Mouse (Mus musculus) hindbrain, postnatal 0 days (tissue): ENCODE measurements at regions not wholly inside any gene's neighbourhood (a gene's known extent, or its start where the extent isn't known, plus 50 kb on each side); places are given as distances from the start of the nearest gene placed in this dataset.

Experiments used
- ATAC-seq: fragments of 200-750 bp; cut with Nextera tagmentation; 2 replicates; pipeline ENCODE4 v1.8.0; 2017; ENCODE audit warnings: mild to moderate bottlenecking, moderate TSS enrichment, moderate library complexity
- DNase-seq: peaks from one replicate; pipeline ENCODE4 v3.0.0-alpha.2; 2015; ENCODE audit warnings: low spot score
- H3K27ac ChIP-seq: fragments of 300-500 bp; sonication (generic); 2 replicates; pipeline ENCODE4 v1.5.1; 2014; ENCODE audit warnings: mild to moderate bottlenecking
- H3K27me3 ChIP-seq: fragments of 300-500 bp; sonication (generic); 2 replicates; pipeline ENCODE4 v1.6.1; 2014; ENCODE audit warnings: low read length, mixed read lengths; ENCODE audit not compliant: insufficient read depth
- H3K36me3 ChIP-seq: fragments of 300-500 bp; sonication (generic); 2 replicates; pipeline ENCODE4 v1.6.1; 2014; ENCODE audit warnings: low read length, mixed read lengths; ENCODE audit not compliant: insufficient read depth
- H3K4me1 ChIP-seq: fragments of 300-500 bp; sonication (generic); 2 replicates; pipeline ENCODE4 v1.6.1; 2014; ENCODE audit warnings: antibody characterized with exemption, low read length, mixed read lengths; ENCODE audit not compliant: insufficient read depth
- H3K4me2 ChIP-seq: fragments of 300-500 bp; sonication (generic); 2 replicates; pipeline ENCODE4 v1.6.1; 2014; ENCODE audit warnings: low read depth, mild to moderate bottlenecking, low read length, moderate library complexity, mixed read lengths
- H3K4me3 ChIP-seq: fragments of 300-500 bp; sonication (generic); 2 replicates; pipeline ENCODE4 v1.5.1; 2014; ENCODE audit warnings: low read length
- H3K9ac ChIP-seq: fragments of 300-500 bp; sonication (generic); replicated peaks from 2 replicates; pipeline ENCODE4 v1.6.1; 2014; ENCODE audit warnings: mild to moderate bottlenecking, low read length, moderate library complexity, mixed read lengths
- H3K9me3 ChIP-seq: fragments of 300-500 bp; sonication (generic); 2 replicates; pipeline ENCODE4 v1.6.1; 2016; ENCODE audit warnings: low read length, mixed read lengths
- CTCF ChIP-seq: IDR thresholded peaks from 2 replicates; pipeline ENCODE4 v1.5.1; 2016; ENCODE audit warnings: antibody characterized with exemption, control low read depth, low read depth
- WGBS: fragments of 180-500 bp; shearing (Covaris S2); extraction: QIAGEN DNeasy Blood & Tissue Kit; methylation state at CpG from one replicate; pipeline ENCODE4 v1.1.7; 2014; 5-methylcytosine and 5-hydroxymethylcytosine counted together

- no peak for TF ChIP-seq CTCF
- no peak overlapping the region for H3K27ac ChIP-seq
- ATAC-seq (no peak), DNase-seq (no peak)
- no peaks in the 10 kb centered on the region for H3K4me1 ChIP-seq
- H3K4me3 ChIP-seq = no peak overlapping the region
- no peak overlapping the region for H3K4me2 ChIP-seq
- no peaks in the 10 kb centered on the region for H3K36me3 ChIP-seq
- no peaks in the 10 kb centered on the region for H3K9me3 ChIP-seq
- WGBS = 72% methylated on average over 4 of the region's 4 CpGs
- H3K9ac ChIP-seq = no peak overlapping the region
- H3K27me3 ChIP-seq = no peaks in the 10 kb centered on the region
Observed at GRCm38 (mm10) chr15:72208076-72208475, 1626.3 kb upstream of the Gm6569 start.

- Histone ChIP-seq H3K4me1 (no peaks in the 10 kb centered on the region), H3K9me3 (no peaks in the 10 kb centered on the region), H3K4me3 (no peak overlapping the region), H3K36me3 (no peaks in the 10 kb centered on the region), H3K27ac (no peak overlapping the region), H3K9ac (no peak overlapping the region), H3K27me3 (no peaks in the 10 kb centered on the region), H3K4me2 (no peak overlapping the region)
- no peak for TF ChIP-seq CTCF
- DNase-seq (no peak), ATAC-seq (no peak)
- 85% methylated on average over 7 of the region's 7 CpGs for WGBS
Observed at GRCm38 (mm10) chr15:72208973-72209372, 1625.4 kb upstream of the Gm6569 start.

GRCm38 (mm10) chr15:72217731-72218130, 1616.6 kb upstream of the Gm6569 start:
- Histone ChIP-seq H3K4me2 (no peak overlapping the region), H3K27me3 (no peaks in the 10 kb centered on the region), H3K4me3 (no peak overlapping the region), H3K9me3 (no peaks in the 10 kb centered on the region), H3K27ac (no peak overlapping the region), H3K36me3 (no peaks in the 10 kb centered on the region), H3K4me1 (0 out of 2 replicates have a peak, but pooled peaks cover 3% of the 10 kb centered on the region), H3K9ac (no peak overlapping the region)
- no peak for ATAC-seq
- no peak for TF ChIP-seq CTCF
- 75% methylated on average over 5 of the region's 5 CpGs for WGBS
- no peak for DNase-seq

- H3K27me3 ChIP-seq = no peaks in the 10 kb centered on the region
- no peaks in the 10 kb centered on the region for H3K36me3 ChIP-seq
- no peak overlapping the region for H3K4me2 ChIP-seq
- H3K4me1 ChIP-seq = 0 out of 2 replicates have a peak, but pooled peaks cover 3% of the 10 kb centered on the region
- 71% methylated on average over 7 of the region's 7 CpGs for WGBS
- H3K27ac ChIP-seq = no peak overlapping the region
- H3K9me3 ChIP-seq = no peaks in the 10 kb centered on the region
- no peak for DNase-seq
- no peak for TF ChIP-seq CTCF
- no peak overlapping the region for H3K4me3 ChIP-seq
- no peak overlapping the region for H3K9ac ChIP-seq
- ATAC-seq = no peak
Observed at GRCm38 (mm10) chr15:72219985-72220384, 1614.4 kb upstream of the Gm6569 start.

- Histone ChIP-seq H3K27ac (no peak overlapping the region), H3K27me3 (no peaks in the 10 kb centered on the region), H3K9ac (no peak overlapping the region), H3K4me1 (0 out of 2 replicates have a peak, but pooled peaks cover 3% of the 10 kb centered on the region), H3K36me3 (no peaks in the 10 kb centered on the region), H3K4me3 (no peak overlapping the region), H3K4me2 (no peak overlapping the region), H3K9me3 (no peaks in the 10 kb centered on the region)
- no peak for TF ChIP-seq CTCF
- no peak for ATAC-seq
- peak; percentile 36 for DNase-seq
- WGBS = 59% methylated on average over 6 of the region's 6 CpGs
Observed at GRCm38 (mm10) chr15:72220786-72221185, 1613.6 kb upstream of the Gm6569 start.

- no peak overlapping the region for H3K4me2 ChIP-seq
- H3K27ac ChIP-seq = no peak overlapping the region
- no peaks in the 10 kb centered on the region for H3K27me3 ChIP-seq
- WGBS = 46% methylated on average over 2 of the region's 2 CpGs
- ATAC-seq (no peak), DNase-seq (no peak)
- no peaks in the 10 kb centered on the region for H3K4me1 ChIP-seq
- no peaks in the 10 kb centered on the region for H3K36me3 ChIP-seq
- TF ChIP-seq CTCF = 0 out of 2 replicates have a peak, but pooled peaks have one; percentile 3
- no peak overlapping the region for H3K9ac ChIP-seq
- no peaks in the 10 kb centered on the region for H3K9me3 ChIP-seq
- no peak overlapping the region for H3K4me3 ChIP-seq
Observed at GRCm38 (mm10) chr15:72232355-72232754, 1602.0 kb upstream of the Gm6569 start.

GRCm38 (mm10) chr15:72264619-72265018, 1569.7 kb upstream of the Gm6569 start:
- Histone ChIP-seq H3K4me2 (no peak overlapping the region), H3K4me3 (no peak overlapping the region), H3K9me3 (peaks cover 4% of the 10 kb centered on the region), H3K36me3 (no peaks in the 10 kb centered on the region), H3K27ac (no peak overlapping the region), H3K9ac (no peak overlapping the region), H3K4me1 (no peaks in the 10 kb centered on the region), H3K27me3 (no peaks in the 10 kb centered on the region)
- 62% methylated on average over 3 of the region's 3 CpGs for WGBS
- no peak for TF ChIP-seq CTCF
- no peak for DNase-seq
- peak; percentile 27; the same call in 1 of the 2 replicates for ATAC-seq
